Mouse (Mus musculus) cerebellum, adult 9-10 months (tissue): ENCODE results near the gene Gpatch4.

Experiments used
- DNase-seq: peaks from one replicate; pipeline ENCODE4 v3.0.0; 2022

Gene Gpatch4

GRCm38 (mm10) chr3:88033506-88033905 lies 9.4 kb upstream of the Gpatch4 start:
- no peak for DNase-seq

- DNase-seq = no peak
Measured at GRCm38 (mm10) chr3:88035561-88036293, 7.2 kb upstream of the Gpatch4 start.

- no peak for DNase-seq
Measured at GRCm38 (mm10) chr3:88049532-88049931, 6.6 kb downstream of the Gpatch4 start.

- no peak for DNase-seq
Measured at GRCm38 (mm10) chr3:88057030-88057429, 14.1 kb downstream of the Gpatch4 start.

- DNase-seq = peak; percentile 84
Measured at GRCm38 (mm10) chr3:88057902-88058696, 15.2 kb downstream of the Gpatch4 start, which contains the start of gene Naxe. Gene Naxe (minus strand): TSS chr3:88058495.

GRCm38 (mm10) chr3:88068386-88068785 lies 25.5 kb downstream of the Gpatch4 start:
- DNase-seq = no peak

GRCm38 (mm10) chr3:88071783-88072182 lies 28.9 kb downstream of the Gpatch4 start:
- peak; percentile 91 for DNase-seq

GRCm38 (mm10) chr3:88073631-88074030 lies 30.7 kb downstream of the Gpatch4 start:
- no peak for DNase-seq

GRCm38 (mm10) chr3:88074351-88074750 lies 31.4 kb downstream of the Gpatch4 start:
- DNase-seq = no peak

- no peak for DNase-seq
Measured at GRCm38 (mm10) chr3:88074766-88075165, 31.9 kb downstream of the Gpatch4 start.

- no peak for DNase-seq
Measured at GRCm38 (mm10) chr3:88077441-88077840, 34.5 kb downstream of the Gpatch4 start.

GRCm38 (mm10) chr3:88078204-88078603 lies 35.3 kb downstream of the Gpatch4 start, which contains the start of gene Ttc24:
Gene Ttc24 (minus strand): TSS chr3:88078304.
- no peak for DNase-seq

- peak; percentile 86 for DNase-seq
Measured at GRCm38 (mm10) chr3:88081345-88082223, 38.7 kb downstream of the Gpatch4 start, which contains the start of gene Iqgap3. Gene Iqgap3 (plus strand): TSS chr3:88081971.

GRCm38 (mm10) chr3:88082224-88082618 lies 39.3 kb downstream of the Gpatch4 start:
- no peak for DNase-seq

- DNase-seq = no peak
Measured at GRCm38 (mm10) chr3:88082663-88083062, 39.8 kb downstream of the Gpatch4 start.

- DNase-seq = no peak
Measured at GRCm38 (mm10) chr3:88084001-88084400, 41.1 kb downstream of the Gpatch4 start.

- DNase-seq = no peak
Measured at GRCm38 (mm10) chr3:88085459-88085858, 42.6 kb downstream of the Gpatch4 start.

- DNase-seq = peak; percentile 64
Measured at GRCm38 (mm10) chr3:88087688-88088087, 44.8 kb downstream of the Gpatch4 start.

- no peak for DNase-seq
Measured at GRCm38 (mm10) chr3:88090106-88090505, 47.2 kb downstream of the Gpatch4 start.

- DNase-seq = peak; percentile 36
Measured at GRCm38 (mm10) chr3:88090616-88091015, 47.7 kb downstream of the Gpatch4 start.

GRCm38 (mm10) chr3:88094126-88094525 lies 51.2 kb downstream of the Gpatch4 start:
- DNase-seq = no peak

GRCm38 (mm10) chr3:88097666-88098065 lies 54.8 kb downstream of the Gpatch4 start:
- DNase-seq = no peak

- DNase-seq = no peak
Measured at GRCm38 (mm10) chr3:88100251-88100650, 57.3 kb downstream of the Gpatch4 start.
